ENCODE assay signal across 8 mouse cellular contexts in the genomic region with DNA sequence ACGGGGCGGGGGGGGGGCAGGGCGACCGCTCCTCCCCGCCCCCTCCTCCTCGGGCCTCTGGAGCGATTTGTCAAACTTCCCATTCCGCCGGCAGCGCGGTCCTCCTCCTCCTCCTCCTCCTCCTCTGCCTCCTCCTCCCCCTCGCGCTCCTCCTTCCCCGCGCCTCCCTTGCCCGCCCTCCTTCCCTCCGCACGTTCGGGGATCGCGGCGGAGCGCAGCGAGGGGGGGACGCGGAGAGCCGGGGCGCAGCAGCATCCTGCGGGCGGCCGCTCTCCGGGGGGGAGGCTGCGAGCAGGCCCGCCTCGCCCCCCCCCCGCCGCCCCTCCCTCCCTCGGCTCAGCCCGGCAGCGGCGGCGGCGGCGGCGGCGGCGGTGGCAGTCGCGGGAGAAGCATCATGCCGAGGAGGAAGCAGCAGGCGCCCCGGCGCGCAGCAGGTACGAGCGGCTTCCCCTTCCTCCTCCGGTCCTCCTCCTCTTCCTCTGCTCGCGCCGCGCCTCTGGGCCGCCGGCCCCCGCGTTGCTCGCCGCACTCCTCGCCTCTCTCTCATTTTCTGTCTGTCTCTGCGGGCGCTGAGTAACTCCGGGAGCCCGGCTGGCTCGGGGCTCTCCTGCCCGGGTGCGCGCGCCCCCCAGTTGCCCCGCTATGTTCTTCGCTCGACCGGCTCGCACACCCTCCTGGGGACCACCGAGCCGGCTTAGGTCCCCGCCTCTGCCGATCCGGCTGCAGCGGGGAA. TPM values are rescaled to one million over a fixed set of nuclear protein-coding genes. Genes with fewer than 3 reads are reported as not detected.
DNase-seq lines count a peak whose midpoint lies in the region; ATAC-seq lines count a peak whose summit lies in the region.

A gene (plus strand): TSS at position 263 of the 733 bp plus-strand sequence.

- H3K27ac ChIP-seq in intestine, embryonic 15.5 days = peak within 1 kb of the TSS; percentile 95

- no peaks in the 10 kb centered on the region for H3K36me3 ChIP-seq in intestine, embryonic 15.5 days
- no peaks in the 10 kb centered on the region for H3K36me3 ChIP-seq in megakaryocyte, embryonic 14.5 days (replicated peaks; ENCODE audit: low read length)

- peak within 1 kb of the TSS; percentile 80 for H3K4me3 ChIP-seq in intestine, embryonic 15.5 days (replicated peaks)
- peak within 1 kb of the TSS; percentile 91 for H3K4me3 ChIP-seq in megakaryocyte, embryonic 14.5 days (replicated peaks)

- under 1% methylated on average over 48 of the region's 88 CpGs for WGBS in intestine, embryonic 15.5 days

- peaks cover 24% of the 10 kb centered on the region for H3K4me1 ChIP-seq in intestine, embryonic 15.5 days (replicated peaks)
- peaks cover 35% of the 10 kb centered on the region for H3K4me1 ChIP-seq in megakaryocyte, embryonic 14.5 days

- intact Hi-C loops in gastrocnemius, postnatal 36 days (cut with DNase I) = no loop called here
- intact Hi-C loops in left cerebral cortex, postnatal 36 days (cut with DNase I) = loop anchor here (5.0 to 10.0 kb wide), 5 partner anchors 366 to 793 kb away; no protein-coding TSS in a partner anchor

- H3K4me2 ChIP-seq in intestine, embryonic 15.5 days (replicated peaks) = peak within 1 kb of the TSS; percentile 94

- H3K9ac ChIP-seq in intestine, embryonic 15.5 days = peak within 1 kb of the TSS; percentile 86

- ATAC-seq in intestine, embryonic 15.5 days = peak; percentile 71

- peaks cover 22% of the 10 kb centered on the region for H3K27me3 ChIP-seq in intestine, embryonic 15.5 days (replicated peaks)
- H3K27me3 ChIP-seq in megakaryocyte, embryonic 14.5 days (replicated peaks) = peaks cover 75% of the 10 kb centered on the region

- peak; percentile 54 for DNase-seq in adrenal gland, adult 8-10 months
- DNase-seq in cerebellum, postnatal 14 days = peak; percentile 71 to 73
- peak; percentile 71 to 78 for DNase-seq in gastrocnemius, postnatal 36 days
- peak; percentile 71 to 81 for DNase-seq in left cerebral cortex, postnatal 36 days (ENCODE audit: low spot score in 2 of 2)
- peak; percentile 71 for DNase-seq in right cerebral cortex, postnatal 4 days
- no peak for DNase-seq in yolk sac, embryonic 10.5 days (ENCODE audit: low spot score)

- no peaks in the 10 kb centered on the region for H3K9me3 ChIP-seq in intestine, embryonic 15.5 days
- peaks cover 5% of the 10 kb centered on the region; the same call in 1 of the 2 replicates for H3K9me3 ChIP-seq in megakaryocyte, embryonic 14.5 days

RNA-seq across cellular contexts. Expression of the gene that starts here (rescaled TPM):
- total RNA-seq in adrenal gland, adult 8-10 months (2022) = 1 to 10 TPM; 4.4 to 7.5 (median 5.4) TPM
- 1 to 10 TPM; 2.8 to 3.2 TPM for total RNA-seq in gastrocnemius, postnatal 36 days (2021)
- 10.2 and 11.2 TPM in 2 replicates for polyA plus RNA-seq in intestine, embryonic 15.5 days (2015; fragmentation: Nextera tagmentation; extraction: Ambion mirVana)
- 10 to 100 TPM; 43.0 to 54.7 TPM for total RNA-seq in left cerebral cortex, postnatal 36 days (2021)
- not detected in 2 replicates for polyA plus RNA-seq in megakaryocyte, embryonic 14.5 days (2012; ENCODE audit: insufficient read depth, low replicate concordance)

Comparison
In these comparisons a context has a peak if more than half of its experiments do, and no peak if none do; other contexts are left out.
1. RNA of the gene that starts here (total RNA-seq): 43.0 to 54.7 TPM in left cerebral cortex, postnatal 36 days; 4.4 to 7.5 TPM in adrenal gland, adult 8-10 months and 2.8 to 3.2 TPM in gastrocnemius, postnatal 36 days; every median in the first group is over 4 times any median in the second.
2. RNA of the gene that starts here (polyA plus RNA-seq): 10.2 to 11.2 TPM in intestine, embryonic 15.5 days; not detected in megakaryocyte, embryonic 14.5 days; every median in the first group is over 10 times any median in the second.